7 mouse cellular contexts compared by ENCODE assay signal in the genomic region with DNA sequence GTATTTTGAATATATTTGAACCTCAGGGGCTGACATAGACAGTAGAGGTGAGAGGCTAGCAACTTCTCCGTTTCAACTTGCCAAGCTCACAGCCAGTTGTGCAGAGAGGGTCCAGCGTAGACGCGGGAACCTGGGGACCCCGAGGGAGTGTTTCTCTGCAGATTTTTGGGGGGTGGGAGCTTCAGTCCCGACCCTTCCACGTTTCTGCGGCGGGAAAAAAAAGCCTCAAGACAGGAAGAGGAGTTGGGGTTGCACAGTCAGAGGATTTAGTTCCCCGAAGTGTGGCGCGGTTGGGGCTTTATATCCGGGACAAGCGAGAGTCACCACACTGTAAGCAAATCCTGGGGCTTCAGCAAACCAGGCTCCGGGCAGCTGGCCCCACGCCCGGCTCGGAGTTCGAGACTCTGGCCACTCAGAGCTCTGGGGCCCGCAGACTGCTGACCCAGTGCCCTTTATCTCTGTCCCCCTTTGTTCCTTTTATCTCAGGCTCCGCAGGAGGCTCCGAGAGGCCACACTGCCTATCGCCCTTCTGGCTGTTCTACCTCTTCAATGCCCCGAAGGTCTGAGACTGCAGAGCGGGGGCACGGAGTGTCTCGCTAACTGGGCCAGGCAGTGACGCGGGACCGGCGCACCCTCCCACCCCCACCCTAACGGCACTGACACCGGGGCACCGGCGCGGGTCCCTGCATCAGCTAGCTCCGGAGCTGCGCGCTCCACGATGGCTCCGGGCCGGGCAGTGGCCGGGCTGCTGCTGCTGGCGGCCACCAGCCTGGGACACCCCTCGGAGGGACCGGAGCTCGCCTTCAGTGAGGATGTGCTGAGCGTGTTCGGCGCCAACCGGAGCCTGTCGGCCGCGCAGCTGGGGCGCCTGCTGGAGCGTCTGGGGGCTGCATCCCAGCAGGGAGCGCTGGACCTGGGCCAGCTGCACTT. TPM values are rescaled to one million over a fixed set of nuclear protein-coding genes. Genes with fewer than 3 reads are reported as not detected.
A peak's percentile ranks its signal among the peaks of the same experiment; 100 is the strongest.
DNase-seq lines count a peak whose midpoint lies in the region; ATAC-seq and TF ChIP-seq lines count a peak whose summit lies in the region.

No protein-coding gene starts in this region.

- no peak for TF ChIP-seq POLR2A in spleen, adult 2 months (IDR thresholded peaks at IDR 0.05; ENCODE audit: low read depth, low read length)

- peak overlapping the region; percentile 97 for H3K4me2 ChIP-seq in intestine, postnatal 0 days (replicated peaks; ENCODE audit: low read depth)
- H3K4me2 ChIP-seq in limb, embryonic 12.5 days, result peak overlapping the region; percentile 95
- H3K4me2 ChIP-seq in midbrain, embryonic 13.5 days (replicated peaks), result peak overlapping the region; percentile 96

- peak overlapping the region; percentile 92 for H3K27ac ChIP-seq in intestine, postnatal 0 days (ENCODE audit: low read depth, low read length)
- 0 out of 2 replicates have a peak overlapping the region, but pooled peaks have one; percentile 41 for H3K27ac ChIP-seq in limb, embryonic 12.5 days
- peak overlapping the region; percentile 25 for H3K27ac ChIP-seq in midbrain, embryonic 13.5 days
- peak overlapping the region; percentile 39 for H3K27ac ChIP-seq in spleen, adult 2 months (ENCODE audit: insufficient read depth, low read length)

- H3K9me3 ChIP-seq in intestine, postnatal 0 days (ENCODE audit: control insufficient read depth), result no peaks in the 10 kb centered on the region
- H3K9me3 ChIP-seq in limb, embryonic 12.5 days, result no peaks in the 10 kb centered on the region
- H3K9me3 ChIP-seq in midbrain, embryonic 13.5 days, result no peaks in the 10 kb centered on the region

- ATAC-seq in granulocyte monocyte progenitor cell, adult 5-6 weeks (replicated peaks; ENCODE audit: poor library complexity, severe bottlenecking), result peak; percentile 72
- peak; percentile 75 for ATAC-seq in intestine, postnatal 0 days
- ATAC-seq in limb, embryonic 12.5 days (ENCODE audit: insufficient number of reproducible peaks, insufficient read depth, low FRiP score, low TSS enrichment, low read depth), result peak; percentile 79
- ATAC-seq in midbrain, embryonic 13.5 days, result peak; percentile 85

- DNase-seq in adrenal gland, postnatal 25 days, result peak; percentile 48
- peak; percentile 77 for DNase-seq in embryo, embryonic 9.5 days (ENCODE audit: extremely low spot score)
- peak in 1 of 2 experiments; percentile 50 for DNase-seq in spleen, adult 2 months (ENCODE audit: low read depth in 1 of 2, low spot score in 2 of 2)

- H3K4me1 ChIP-seq in intestine, postnatal 0 days (replicated peaks; ENCODE audit: control insufficient read depth, insufficient read depth, low read length), result no peaks in the 10 kb centered on the region
- peaks cover 8% of the 10 kb centered on the region; the same call in 1 of the 2 replicates for H3K4me1 ChIP-seq in limb, embryonic 12.5 days (replicated peaks)
- peaks cover 19% of the 10 kb centered on the region for H3K4me1 ChIP-seq in midbrain, embryonic 13.5 days (replicated peaks)
- H3K4me1 ChIP-seq in spleen, adult 2 months (ENCODE audit: control insufficient read depth, insufficient read depth, insufficient read length), result peaks cover 6% of the 10 kb centered on the region

- 0 out of 2 replicates have a peak, but pooled peaks cover 4% of the 10 kb centered on the region for H3K36me3 ChIP-seq in intestine, postnatal 0 days (ENCODE audit: control insufficient read depth, insufficient read depth)
- H3K36me3 ChIP-seq in limb, embryonic 12.5 days, result no peaks in the 10 kb centered on the region
- no peaks in the 10 kb centered on the region for H3K36me3 ChIP-seq in midbrain, embryonic 13.5 days
- no peaks in the 10 kb centered on the region for H3K36me3 ChIP-seq in spleen, adult 2 months (ENCODE audit: control insufficient read depth, insufficient read depth, low read length)

- peak overlapping the region; percentile 62 for H3K9ac ChIP-seq in intestine, postnatal 0 days (ENCODE audit: low read depth, low read length)
- peak overlapping the region; percentile 70 for H3K9ac ChIP-seq in limb, embryonic 12.5 days (replicated peaks)
- peak overlapping the region; percentile 72 for H3K9ac ChIP-seq in midbrain, embryonic 13.5 days (replicated peaks)

- no peaks in the 10 kb centered on the region for H3K27me3 ChIP-seq in intestine, postnatal 0 days (replicated peaks; ENCODE audit: control insufficient read depth, insufficient read depth, low read length)
- H3K27me3 ChIP-seq in limb, embryonic 12.5 days, result peaks cover 16% of the 10 kb centered on the region
- peaks cover 11% of the 10 kb centered on the region; the same call in 1 of the 2 replicates for H3K27me3 ChIP-seq in midbrain, embryonic 13.5 days
- H3K27me3 ChIP-seq in spleen, adult 2 months (ENCODE audit: control insufficient read depth, insufficient read depth, low read length), result no peaks in the 10 kb centered on the region

- TF ChIP-seq CTCF in intestine, postnatal 0 days (IDR thresholded peaks at IDR 0.05; ENCODE audit: low read depth), result peak; percentile 67
- peak; percentile 24; the same call in 1 of the 2 replicates for TF ChIP-seq CTCF in spleen, adult 2 months (IDR thresholded peaks at IDR 0.05; ENCODE audit: extremely low read depth, insufficient read depth, insufficient read length, insufficient replicate concordance)

- peak overlapping the region; percentile 73 for H3K4me3 ChIP-seq in intestine, postnatal 0 days (ENCODE audit: low read depth, low read length)
- H3K4me3 ChIP-seq in limb, embryonic 12.5 days (replicated peaks), result peak overlapping the region; percentile 60
- H3K4me3 ChIP-seq in midbrain, embryonic 13.5 days (replicated peaks), result peak overlapping the region; percentile 60
- peak overlapping the region; percentile 67 for H3K4me3 ChIP-seq in spleen, adult 2 months (ENCODE audit: extremely low read depth, insufficient read depth, insufficient read length)

- under 1% methylated on average over 57 of the region's 57 CpGs for WGBS in intestine, postnatal 0 days
- WGBS in limb, embryonic 12.5 days, result 1% methylated on average over 57 of the region's 57 CpGs
- WGBS in midbrain, embryonic 13.5 days, result under 1% methylated on average over 57 of the region's 57 CpGs
- under 1% methylated on average over 57 of the region's 57 CpGs for WGBS in spleen, adult 2 months

RNA-seq across cellular contexts. Expression of a gene that starts 0.9 kb away (rescaled TPM):
- 3.6 and 4.1 TPM in 2 replicates for total RNA-seq in adrenal gland, postnatal 25 days (2021)
- total RNA-seq in granulocyte monocyte progenitor cell, adult 5-6 weeks (2014; fragmentation: Nextera tagmentation), result 5.8 and 10.4 TPM in 2 replicates
- 11.3 and 15.0 TPM in 2 replicates for total RNA-seq in granulocyte monocyte progenitor cell, adult 5-6 weeks (2017)
- polyA plus RNA-seq in intestine, postnatal 0 days (2015; fragmentation: Nextera tagmentation; extraction: Ambion mirVana), result 36.8 and 39.5 TPM in 2 replicates
- 7.6 and 8.8 TPM in 2 replicates for polyA plus RNA-seq in limb, embryonic 12.5 days (2016; fragmentation: Nextera tagmentation; extraction: Ambion mirVana)
- 7.6 and 8.3 TPM in 2 replicates for polyA plus RNA-seq in midbrain, embryonic 13.5 days (2015; fragmentation: Nextera tagmentation; extraction: Ambion mirVana)
- 2.0 and 2.8 TPM in 2 replicates for polyA plus RNA-seq in spleen, adult 2 months (2012; rRNA removed)

Comparison
In these comparisons a context has a peak if more than half of its experiments do, and no peak if none do; other contexts are left out.
1. H3K27ac ChIP-seq: peak in every context shown above with its lines; median percentile 92 in intestine, postnatal 0 days; 41 in limb, embryonic 12.5 days; 39 in spleen, adult 2 months; 25 in midbrain, embryonic 13.5 days.